Mouse (Mus musculus) central nervous system, embryonic 11.5 days (tissue): ENCODE results near the gene Asl. TPM values are rescaled to one million over a fixed set of nuclear protein-coding genes. Genes with fewer than 3 reads are reported as not detected.

Experiments
- polyA plus RNA-seq: library from polyadenylated mRNA; depleted of rRNA; stranded (reverse); fragments of >200 nt; gene quantifications from 2 replicates; pipeline ENCODE4 v1.2.3, GENCODE M21; 2012; rRNA removed

The Asl gene
- polyA plus RNA-seq: 17.5 and 20.5 TPM in 2 replicates

GRCm38 (mm10) chr5:130029142-130029897 is at the start of gene Asl, which contains the start of gene Crcp:
Asl (minus strand) TSS chr5:130029247.
Crcp (plus strand) TSS chr5:130029290.

DNA sequence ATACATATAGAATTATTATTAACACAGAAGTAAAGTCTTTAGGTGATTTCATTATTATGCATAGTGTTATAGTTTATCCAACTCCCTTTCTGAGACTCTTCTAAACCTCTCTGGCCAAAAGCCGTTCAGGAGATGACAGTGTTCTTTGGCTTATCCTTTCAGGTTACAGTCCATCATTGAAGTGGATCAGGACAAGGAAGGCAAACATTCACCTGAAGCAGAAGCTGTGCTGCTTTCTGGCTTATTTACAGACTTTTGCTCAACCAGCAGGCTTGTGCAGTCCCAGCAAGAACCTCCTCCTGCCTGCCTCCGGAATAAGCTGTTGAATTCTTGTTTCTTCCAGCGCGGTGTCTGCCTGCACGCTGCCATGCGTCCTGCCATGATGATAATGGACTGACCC is 44.0 kb upstream of the Asl start, which contains the start of gene Tpst1:
TSS of gene Tpst1 (plus strand) at position 301 of the 400 bp plus-strand sequence.

DNA sequence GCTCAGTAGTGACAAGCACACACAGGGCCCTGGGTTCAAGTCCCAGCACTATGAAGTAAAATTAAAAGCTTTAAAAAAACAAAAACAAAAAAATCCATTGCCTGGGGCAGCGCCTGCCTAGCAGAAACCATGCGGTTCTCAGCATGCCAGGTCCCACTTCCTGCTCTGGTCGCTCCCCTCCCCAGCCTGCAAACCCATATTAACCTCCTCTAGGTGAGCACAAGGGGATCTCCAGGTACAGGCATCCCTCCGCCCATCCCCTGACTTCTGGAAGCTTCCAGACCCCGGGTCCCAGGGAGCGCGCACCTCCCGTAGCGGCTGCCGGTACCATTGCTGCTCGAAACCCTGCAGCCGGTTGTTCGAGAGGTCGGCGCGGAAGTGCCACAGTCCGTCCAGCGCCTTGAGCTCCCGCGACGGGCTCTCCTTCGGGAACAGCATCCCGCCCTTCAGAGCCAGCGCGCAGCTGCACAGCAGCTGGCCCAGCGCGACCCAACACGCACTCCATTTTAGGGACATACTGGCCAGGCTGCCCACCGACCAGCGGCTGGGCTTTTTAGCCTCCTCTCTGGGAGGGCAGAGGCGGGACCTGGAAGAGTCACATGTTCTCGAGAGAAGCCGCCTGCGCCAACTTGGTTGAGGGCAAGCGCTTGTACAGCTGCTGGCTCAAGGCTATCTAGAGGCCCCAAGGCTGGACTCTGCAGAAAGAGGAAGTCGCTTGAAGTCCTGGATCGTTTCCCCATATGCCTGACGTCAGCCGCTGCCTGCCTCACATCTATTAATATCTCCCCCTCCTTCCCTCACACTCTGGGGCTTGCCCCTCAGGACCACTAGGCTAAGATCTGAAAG is 26.5 kb downstream of the Asl start, which contains the start of gene Gusb:
TSS of gene Gusb (minus strand) at position 749 of the 846 bp plus-strand sequence.

Other genes with a start within 250 kb of the Asl start
- 17.9 and 22.6 TPM in 2 replicates for gene Psph, start 241.8 kb downstream of the Asl start, polyA plus RNA-seq
- gene Sumf2, start 182.3 kb downstream of the Asl start, polyA plus RNA-seq: 36.9 and 41.2 TPM in 2 replicates
- gene Chchd2, start 141.8 kb downstream of the Asl start, polyA plus RNA-seq: 620 and 774 TPM in 2 replicates
- gene Zbed5, start 133.5 kb downstream of the Asl start, polyA plus RNA-seq: 5.5 and 9.3 TPM in 2 replicates
- gene Phkg1, start 130.7 kb downstream of the Asl start, polyA plus RNA-seq: 0.10 and 0.15 TPM in 2 replicates
- gene Nupr1l, start 120.7 kb downstream of the Asl start, polyA plus RNA-seq: 3.0 and 4.3 TPM in 2 replicates
- 21.3 and 36.1 TPM in 2 replicates for gene Vkorc1l1, start 87.3 kb downstream of the Asl start, polyA plus RNA-seq
- 18.3 and 26.6 TPM in 2 replicates for gene Gusb, start 26.2 kb downstream of the Asl start, polyA plus RNA-seq
- 46.3 and 53.2 TPM in 2 replicates for gene Crcp, start within 50 bp of the Asl start, polyA plus RNA-seq
- 25.8 and 37.6 TPM in 2 replicates for gene Tpst1, start 44.1 kb upstream of the Asl start, polyA plus RNA-seq
- 3.8 and 4.8 TPM in 2 replicates for gene Kctd7, start 115.6 kb upstream of the Asl start, polyA plus RNA-seq
- gene Rabgef1, start 142.6 kb upstream of the Asl start, polyA plus RNA-seq: 21.5 and 22.6 TPM in 2 replicates
- 24.5 and 32.1 TPM in 2 replicates for gene Tmem248, start 187.8 kb upstream of the Asl start, polyA plus RNA-seq
- 62.1 and 81.8 TPM in 2 replicates for gene Sbds, start 226.3 kb upstream of the Asl start, polyA plus RNA-seq
- gene Tyw1, start 226.4 kb upstream of the Asl start, polyA plus RNA-seq: 19.6 and 22.9 TPM in 2 replicates